Mouse (Mus musculus): Measurements from ENCODE around the gene Fam98c. TPM values are rescaled to one million over a fixed set of nuclear protein-coding genes. Genes with fewer than 3 reads are reported as not detected.

Fam98c gene
- polyA plus RNA-seq, 1 experiment from 2014 or later, result 14.4 TPM

- H3K27me3 ChIP-seq (ENCODE audit: control insufficient read depth, insufficient read depth, low read length), result peaks cover 8% of the 10 kb centered on the region; the same call in 1 of the 2 replicates
- H3K9me3 ChIP-seq (ENCODE audit: control insufficient read depth, low read length), result no peaks in the 10 kb centered on the region
- no peak overlapping the region for H3K4me3 ChIP-seq (ENCODE audit: control insufficient read depth in 1 of 2, insufficient read depth in 1 of 2, low read depth in 1 of 2, low read length in 2 of 2)
- no peak overlapping the region for H3K9ac ChIP-seq (ENCODE audit: low read length)
- H3K4me1 ChIP-seq (ENCODE audit: control insufficient read depth in 2 of 2, insufficient read depth in 2 of 2, low read length in 2 of 2), result peaks cover 10 to 12% of the 10 kb centered on the region in 2 experiments
- no peak for ATAC-seq (ENCODE audit: insufficient number of reproducible peaks, insufficient read depth, low FRiP score, low read depth)
- no peak overlapping the region for H3K27ac ChIP-seq (replicated peaks in 1 of 2; ENCODE audit: control insufficient read depth in 1 of 2, insufficient read depth in 1 of 2, low read depth in 2 of 2, low read length in 2 of 2)
- WGBS, result 85% methylated on average over 9 of the region's 9 CpGs
- H3K4me2 ChIP-seq (ENCODE audit: low read length), result no peak overlapping the region
- no peaks in the 10 kb centered on the region for H3K36me3 ChIP-seq (ENCODE audit: control insufficient read depth, insufficient read depth, low read length)
Measured at GRCm38 (mm10) chr7:29122821-29123220, 33.2 kb downstream of the Fam98c start.

- ATAC-seq (ENCODE audit: insufficient number of reproducible peaks, insufficient read depth, low FRiP score, low read depth), result no peak
- peaks cover 8% of the 10 kb centered on the region; the same call in 1 of the 2 replicates for H3K27me3 ChIP-seq (ENCODE audit: control insufficient read depth, insufficient read depth, low read length)
- H3K36me3 ChIP-seq (ENCODE audit: control insufficient read depth, insufficient read depth, low read length), result no peaks in the 10 kb centered on the region
- no peak overlapping the region for H3K4me3 ChIP-seq (ENCODE audit: control insufficient read depth in 1 of 2, insufficient read depth in 1 of 2, low read depth in 1 of 2, low read length in 2 of 2)
- no peak overlapping the region for H3K27ac ChIP-seq (replicated peaks in 1 of 2; ENCODE audit: control insufficient read depth in 1 of 2, insufficient read depth in 1 of 2, low read depth in 2 of 2, low read length in 2 of 2)
- no peak overlapping the region for H3K9ac ChIP-seq (ENCODE audit: low read length)
- WGBS, result 77% methylated on average over 1 of the region's 1 CpGs
- H3K9me3 ChIP-seq (ENCODE audit: control insufficient read depth, low read length), result no peaks in the 10 kb centered on the region
- peaks cover 6% of the 10 kb centered on the region in 2 experiments for H3K4me1 ChIP-seq (ENCODE audit: control insufficient read depth in 2 of 2, insufficient read depth in 2 of 2, low read length in 2 of 2)
- H3K4me2 ChIP-seq (ENCODE audit: low read length), result no peak overlapping the region
Measured at GRCm38 (mm10) chr7:29119526-29119925, 36.5 kb downstream of the Fam98c start.

DNA sequence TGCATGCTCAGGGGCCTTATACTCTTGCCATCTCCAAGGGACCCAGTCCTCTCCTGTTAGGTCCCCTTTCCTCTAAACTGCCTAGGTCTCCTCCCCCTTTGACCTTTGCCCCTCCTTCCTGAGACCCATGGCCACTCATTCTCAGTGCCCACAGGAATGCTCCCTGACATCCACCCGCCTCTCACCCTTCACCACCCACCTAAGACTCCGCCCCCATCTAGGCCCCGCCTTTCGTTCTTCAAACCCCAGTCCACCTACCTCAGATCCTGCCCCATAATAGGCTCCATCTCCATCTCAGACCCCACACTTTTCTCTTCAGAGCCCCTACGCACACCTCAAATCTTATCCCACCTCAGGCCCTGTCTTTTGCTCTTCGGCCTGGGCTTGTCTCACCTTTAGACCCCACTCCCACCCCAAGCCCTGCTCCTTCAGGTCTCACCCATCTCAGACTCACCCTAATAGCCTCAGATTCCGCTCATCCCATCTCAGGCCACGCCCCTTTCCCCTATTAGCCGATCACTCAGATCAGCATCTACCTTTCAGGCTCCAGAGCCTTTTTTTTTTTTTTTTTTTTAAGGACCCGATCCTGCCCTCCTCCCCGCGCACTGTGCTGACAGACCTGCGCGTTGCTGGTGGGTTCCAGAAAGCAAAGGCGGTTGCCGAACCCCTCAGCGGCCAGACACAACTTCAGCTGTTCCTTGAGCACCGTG lies 37.7 kb downstream of the Fam98c start:
- Histone ChIP-seq H3K4me1 (ENCODE audit: control insufficient read depth in 2 of 2, insufficient read depth in 2 of 2, low read length in 2 of 2) (no peaks in the 10 kb centered on the region; a peak in 1 of 4 replicates), H3K9ac (ENCODE audit: low read length) (no peak overlapping the region), H3K27ac (replicated peaks in 1 of 2; ENCODE audit: control insufficient read depth in 1 of 2, insufficient read depth in 1 of 2, low read depth in 2 of 2, low read length in 2 of 2) (no peak overlapping the region), H3K9me3 (ENCODE audit: control insufficient read depth, low read length) (no peaks in the 10 kb centered on the region), H3K27me3 (ENCODE audit: control insufficient read depth, insufficient read depth, low read length) (peaks cover 8% of the 10 kb centered on the region; the same call in 1 of the 2 replicates), H3K4me2 (ENCODE audit: low read length) (no peak overlapping the region), H3K4me3 (ENCODE audit: control insufficient read depth in 1 of 2, insufficient read depth in 1 of 2, low read depth in 1 of 2, low read length in 2 of 2) (no peak overlapping the region), H3K36me3 (ENCODE audit: control insufficient read depth, insufficient read depth, low read length) (no peaks in the 10 kb centered on the region)
- 11% methylated on average over 18 of the region's 18 CpGs for WGBS
- ATAC-seq (ENCODE audit: insufficient number of reproducible peaks, insufficient read depth, low FRiP score, low read depth), result no peak; the same call in 1 of the 2 replicates

GRCm38 (mm10) chr7:29108992-29109955 lies 46.8 kb downstream of the Fam98c start:
- Histone ChIP-seq H3K4me2 (ENCODE audit: low read length) (peak overlapping the region; percentile 53), H3K9me3 (ENCODE audit: control insufficient read depth, low read length) (no peaks in the 10 kb centered on the region), H3K4me3 (ENCODE audit: control insufficient read depth in 1 of 2, insufficient read depth in 1 of 2, low read depth in 1 of 2, low read length in 2 of 2) (peak overlapping the region in 1 of 2 experiments; percentile 10; a peak in 2 of 4 replicates), H3K27me3 (ENCODE audit: control insufficient read depth, insufficient read depth, low read length) (0 out of 2 replicates have a peak, but pooled peaks cover 5% of the 10 kb centered on the region), H3K9ac (ENCODE audit: low read length) (no peak overlapping the region), H3K4me1 (ENCODE audit: control insufficient read depth in 2 of 2, insufficient read depth in 2 of 2, low read length in 2 of 2) (peaks cover 0 to 4% of the 10 kb centered on the region in 2 experiments; a peak in 1 of 4 replicates), H3K36me3 (ENCODE audit: control insufficient read depth, insufficient read depth, low read length) (no peaks in the 10 kb centered on the region), H3K27ac (replicated peaks in 1 of 2; ENCODE audit: control insufficient read depth in 1 of 2, insufficient read depth in 1 of 2, low read depth in 2 of 2, low read length in 2 of 2) (no peak overlapping the region)
- ATAC-seq (ENCODE audit: insufficient number of reproducible peaks, insufficient read depth, low FRiP score, low read depth), result no peak
- 25% methylated on average over 38 of the region's 38 CpGs for WGBS

Other genes starting within 250 kb of the Fam98c start
- 221 and 228 TPM in 2 replicates for gene Actn4, start 193.9 kb downstream of the Fam98c start, polyA plus RNA-seq (2014; fragmentation: Nextera tagmentation; extraction: Ambion mirVana)
- gene Eif3k, start 174.4 kb downstream of the Fam98c start, polyA plus RNA-seq (2014; fragmentation: Nextera tagmentation; extraction: Ambion mirVana), result 286 and 319 TPM in 2 replicates
- gene Map4k1, start 174.2 kb downstream of the Fam98c start, polyA plus RNA-seq (2014; fragmentation: Nextera tagmentation; extraction: Ambion mirVana), result 2.8 and 3.3 TPM in 2 replicates
- 0.05 and 0.08 TPM in 2 replicates for gene Ryr1, start 31.1 kb downstream of the Fam98c start, polyA plus RNA-seq (2014; fragmentation: Nextera tagmentation; extraction: Ambion mirVana)
- gene Rasgrp4, start 21.4 kb downstream of the Fam98c start, polyA plus RNA-seq (2014; fragmentation: Nextera tagmentation; extraction: Ambion mirVana), result 0.39 and 0.43 TPM in 2 replicates
- 0.28 and 0.86 TPM in 2 replicates for gene Ggn, start 14.0 kb upstream of the Fam98c start, polyA plus RNA-seq (2014; fragmentation: Nextera tagmentation; extraction: Ambion mirVana)
- gene Spred3, start 14.2 kb upstream of the Fam98c start, polyA plus RNA-seq (2014; fragmentation: Nextera tagmentation; extraction: Ambion mirVana), result 1.3 and 1.6 TPM in 2 replicates
- 227 and 241 TPM in 2 replicates for gene Psmd8, start 24.5 kb upstream of the Fam98c start, polyA plus RNA-seq (2014; fragmentation: Nextera tagmentation; extraction: Ambion mirVana)
- gene Catsperg1, start 57.8 kb upstream of the Fam98c start, polyA plus RNA-seq (2014; fragmentation: Nextera tagmentation; extraction: Ambion mirVana), result 0.44 and 0.66 TPM in 2 replicates
- 0.85 and 1.2 TPM in 2 replicates for gene Kcnk6, start 76.3 kb upstream of the Fam98c start, polyA plus RNA-seq (2014; fragmentation: Nextera tagmentation; extraction: Ambion mirVana)
- gene Yif1b, start 82.1 kb upstream of the Fam98c start, polyA plus RNA-seq (2014; fragmentation: Nextera tagmentation; extraction: Ambion mirVana), result 105 and 114 TPM in 2 replicates
- 5.9 and 7.7 TPM in 2 replicates for gene 2200002D01Rik, start 92.2 kb upstream of the Fam98c start, polyA plus RNA-seq (2014; fragmentation: Nextera tagmentation; extraction: Ambion mirVana)
- gene Spint2, start 125.7 kb upstream of the Fam98c start, polyA plus RNA-seq (2014; fragmentation: Nextera tagmentation; extraction: Ambion mirVana), result 93.5 and 98.5 TPM in 2 replicates
- 11.8 TPM in 2 replicates for gene Ppp1r14a, start 133.1 kb upstream of the Fam98c start, polyA plus RNA-seq (2014; fragmentation: Nextera tagmentation; extraction: Ambion mirVana)
- gene Dpf1, start 147.7 kb upstream of the Fam98c start, polyA plus RNA-seq (2014; fragmentation: Nextera tagmentation; extraction: Ambion mirVana), result 0.54 and 1.5 TPM in 2 replicates